Mouse (Mus musculus) B cell, adult 62 days (primary cell): Measurements from ENCODE around the gene Uqcr10. TPM values are rescaled to one million over a fixed set of nuclear protein-coding genes. Genes with fewer than 3 reads are reported as not detected.

Source experiments
- total RNA-seq: library from RNA; stranded (reverse); gene quantifications from 4 replicates; pipeline ENCODE4 v1.2.4, GENCODE M21; 2023

Uqcr10 gene
- 103 to 124 TPM (median 115 TPM) in 4 replicates for total RNA-seq

DNA sequence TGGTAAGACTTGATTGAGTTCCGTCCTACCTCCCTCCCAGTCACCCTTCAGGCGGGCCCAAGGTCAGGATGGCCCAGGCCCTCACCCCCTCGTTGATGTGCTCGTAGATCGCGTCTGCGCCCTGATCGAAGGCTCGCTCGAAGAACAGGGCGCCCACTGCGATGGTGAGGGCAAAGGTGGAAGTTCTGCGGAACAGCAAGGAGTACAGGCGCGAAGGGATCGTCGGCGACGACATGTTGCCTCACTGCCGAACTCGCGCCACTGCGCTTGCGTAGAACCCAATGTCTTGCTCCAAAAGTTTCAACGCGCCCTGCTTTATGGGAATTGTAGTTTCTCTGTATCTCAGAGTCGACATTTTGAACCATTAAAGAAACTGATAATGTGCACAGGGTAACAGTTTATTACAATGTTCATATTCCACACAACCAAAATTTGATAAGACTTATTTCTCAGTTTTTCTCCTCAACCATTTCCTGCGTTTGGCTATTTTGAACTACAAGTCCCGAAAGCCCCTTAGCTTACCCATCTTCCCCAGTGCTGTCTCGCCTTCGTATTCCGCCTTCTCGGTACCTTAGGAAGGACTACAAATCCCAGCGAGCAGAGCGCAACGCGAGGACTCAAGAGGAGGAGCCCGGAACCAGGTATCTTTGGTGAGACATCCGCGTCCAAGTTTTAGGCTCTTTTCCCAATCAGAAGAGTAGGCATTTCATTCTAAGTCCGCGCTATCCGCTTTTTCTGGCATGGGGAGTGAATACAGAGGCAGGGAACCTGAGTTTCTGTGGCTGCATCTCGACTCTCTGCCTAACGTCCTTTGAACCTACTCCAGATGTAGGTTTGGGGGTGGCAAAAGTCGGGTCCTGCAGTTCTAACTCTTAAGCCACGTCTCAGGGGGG, at the start of gene Uqcr10, which contains the start of gene Zmat5:
TSS of gene Uqcr10 (minus strand) at position 271 of the 893 bp plus-strand sequence.
TSS of gene Zmat5 (plus strand) at position 607 of the 893 bp plus-strand sequence.

DNA sequence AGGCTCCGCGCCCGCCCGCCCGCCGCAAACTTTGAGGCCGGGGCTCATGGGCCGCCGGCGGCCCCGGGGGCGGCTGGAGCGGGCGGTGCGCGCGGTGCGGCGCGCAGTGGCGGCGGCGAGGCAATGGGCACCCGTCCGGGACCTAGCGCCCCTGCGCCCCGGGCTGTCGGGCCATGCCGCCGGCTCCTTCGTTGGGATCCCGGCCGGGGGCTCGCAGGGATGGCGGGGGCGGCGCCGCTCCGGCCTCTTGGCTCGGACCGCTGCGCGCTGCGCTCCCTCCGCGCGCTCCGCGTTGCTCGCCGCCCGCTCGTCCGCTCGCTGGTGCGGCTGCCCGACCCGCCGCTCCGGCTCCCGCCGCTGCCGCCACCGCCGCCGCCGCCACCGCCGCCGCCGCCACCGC, 42.6 kb upstream of the Uqcr10 start, which contains the start of gene Cabp7:
TSS of gene Cabp7 (minus strand) at position 46 of the 400 bp plus-strand sequence.

Other genes with a start within 250 kb of the Uqcr10 start
- gene Mtmr3, start 109.5 kb downstream of the Uqcr10 start, total RNA-seq: 112 to 122 TPM (median 117 TPM) in 4 replicates
- gene Gm11032, start 84.3 kb downstream of the Uqcr10 start, total RNA-seq: not detected in 4 replicates
- 20.4 to 22.6 TPM (median 20.6 TPM) in 4 replicates for gene Ascc2, start 66.6 kb downstream of the Uqcr10 start, total RNA-seq
- gene Zmat5, start 336 bp upstream of the Uqcr10 start, total RNA-seq: 21.7 to 34.1 TPM (median 29.0 TPM) in 4 replicates
- gene Cabp7, start 42.4 kb upstream of the Uqcr10 start, total RNA-seq: 0.34 TPM in 1 of 4 replicates, not detected in the others
- 41.2 to 48.0 TPM (median 47.5 TPM) in 4 replicates for gene Nf2, start 145.2 kb upstream of the Uqcr10 start, total RNA-seq
- 19.4 to 24.0 TPM (median 19.8 TPM) in 4 replicates for gene Nipsnap1, start 169.6 kb upstream of the Uqcr10 start, total RNA-seq
- gene Thoc5, start 191.0 kb upstream of the Uqcr10 start, total RNA-seq: 43.2 to 44.2 TPM (median 43.6 TPM) in 4 replicates
- gene Nefh, start 243.7 kb upstream of the Uqcr10 start, total RNA-seq: 0.29 to 0.44 TPM (median 0.42 TPM) in 3 of 4 replicates, not detected in the other